Mouse (Mus musculus): ENCODE results near the gene Ccdc162.

Gene Ccdc162

DNA sequence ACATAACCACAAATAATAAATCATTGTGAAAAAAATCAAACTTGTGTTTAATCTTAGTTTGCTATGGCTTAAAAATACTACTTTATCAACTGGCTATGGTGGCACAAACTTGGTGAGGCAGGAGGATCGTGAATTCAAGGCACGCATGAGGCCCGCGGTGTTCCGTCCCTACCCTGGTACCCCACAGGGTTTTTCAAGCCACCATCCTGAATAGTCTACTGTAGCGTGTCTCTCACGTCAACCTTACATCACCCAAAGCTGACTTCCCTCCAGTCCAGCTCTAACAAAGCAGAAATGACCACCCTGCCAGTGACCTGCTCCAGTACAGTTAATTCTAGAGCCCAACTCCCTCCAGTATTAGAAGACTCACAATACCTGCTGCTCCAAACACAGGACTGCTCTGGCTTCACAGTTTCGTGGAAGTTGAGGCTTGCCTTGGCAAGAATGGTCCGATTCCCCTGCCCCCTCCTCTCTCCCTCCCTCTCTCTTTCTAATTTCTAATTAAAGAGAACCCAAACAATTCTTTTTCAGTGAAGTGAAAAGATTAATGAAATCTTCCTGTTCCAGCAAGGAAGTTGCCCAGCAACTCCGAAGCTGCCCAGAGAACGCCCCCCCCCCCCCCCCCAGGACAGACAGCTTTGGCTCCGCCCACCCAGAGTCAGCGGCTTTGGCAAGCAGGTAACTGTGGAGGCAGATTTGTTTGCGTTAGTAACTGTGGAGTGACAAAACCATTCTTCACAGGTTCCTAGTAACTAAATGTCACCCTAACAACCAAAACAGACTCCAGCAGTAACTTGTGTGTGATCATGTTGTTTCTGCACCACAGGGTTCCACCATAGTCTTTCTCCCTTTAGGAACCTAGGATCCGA, at the start of gene Ccdc162:
Gene Ccdc162, minus strand, starts transcription at position 606 of the 869 bp plus-strand sequence.
- in situ Hi-C loops (cut with MboI, MseI): no loop called here

DNA sequence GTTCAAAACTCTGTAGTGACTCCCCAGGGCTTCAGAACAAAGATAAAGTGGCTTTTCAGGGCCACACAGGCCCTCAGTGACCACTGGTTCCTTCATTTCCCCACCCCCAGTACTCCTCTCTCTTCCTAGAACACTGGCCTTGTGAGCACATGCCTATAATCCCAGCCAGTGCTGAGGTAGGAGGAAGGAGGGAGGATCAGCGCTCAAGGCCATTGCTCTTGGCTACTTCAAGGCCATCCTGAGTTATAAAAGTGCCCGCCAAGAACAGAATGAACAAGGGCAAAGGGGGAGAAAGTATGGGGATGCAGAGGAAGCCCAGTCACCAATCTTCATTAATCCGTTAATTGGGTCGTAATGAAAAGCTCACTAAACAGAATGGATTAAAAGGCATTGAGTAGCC, 49.2 kb upstream of the Ccdc162 start:
- in situ Hi-C loops (cut with MboI, MseI): no loop called here

DNA sequence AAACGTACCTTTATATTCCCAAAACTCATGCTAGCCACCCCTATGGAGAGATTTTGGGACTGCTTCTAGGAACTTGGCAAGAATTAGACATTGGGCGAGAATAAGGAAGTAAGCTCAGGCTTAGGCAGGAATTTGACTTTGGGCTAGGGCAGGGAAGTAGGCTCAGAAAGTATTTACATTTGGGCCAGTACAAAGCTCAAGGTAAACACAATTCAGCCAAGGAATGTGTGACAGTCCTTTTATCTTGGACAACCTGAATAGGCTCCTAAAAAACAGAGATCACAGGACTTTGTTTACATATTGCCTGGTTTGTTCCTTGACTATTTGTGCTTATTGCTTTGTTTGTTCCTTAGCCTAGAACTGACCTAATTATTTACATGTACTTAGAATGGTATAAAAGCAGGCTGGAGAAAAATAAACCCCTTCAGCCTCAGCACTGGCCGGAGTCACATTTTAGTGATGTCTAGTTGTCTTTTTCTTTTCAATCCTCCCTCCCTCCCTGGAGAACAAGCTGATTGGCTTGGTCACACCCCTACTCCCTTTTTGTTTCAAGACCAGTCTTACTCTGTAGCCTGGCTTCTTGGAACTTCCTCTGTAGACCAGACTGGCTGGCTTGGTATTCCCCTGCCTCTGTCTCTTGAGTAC, 47.4 kb upstream of the Ccdc162 start:
- in situ Hi-C loops (cut with MboI, MseI): no loop called here

DNA sequence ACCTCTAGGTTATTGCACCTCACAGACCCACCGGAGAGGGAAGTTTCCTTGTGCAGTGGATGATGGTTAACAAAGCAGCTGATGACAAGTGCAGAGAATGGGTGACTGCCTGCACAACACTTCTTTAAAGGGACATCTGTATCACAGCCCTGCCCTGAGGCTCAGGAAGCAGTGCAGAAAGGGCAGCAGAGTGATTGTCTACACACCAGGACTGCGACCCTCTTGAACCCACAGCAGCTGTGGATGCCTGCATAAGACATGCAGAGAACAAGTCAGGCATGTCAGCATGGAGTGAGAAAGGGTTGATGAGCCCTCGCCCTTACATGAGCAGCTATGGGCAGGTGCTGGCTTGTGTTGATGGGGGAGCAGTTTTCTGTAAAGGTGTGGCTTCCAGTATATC, 44.4 kb upstream of the Ccdc162 start:
- in situ Hi-C loops (cut with MboI, MseI): no loop called here

DNA sequence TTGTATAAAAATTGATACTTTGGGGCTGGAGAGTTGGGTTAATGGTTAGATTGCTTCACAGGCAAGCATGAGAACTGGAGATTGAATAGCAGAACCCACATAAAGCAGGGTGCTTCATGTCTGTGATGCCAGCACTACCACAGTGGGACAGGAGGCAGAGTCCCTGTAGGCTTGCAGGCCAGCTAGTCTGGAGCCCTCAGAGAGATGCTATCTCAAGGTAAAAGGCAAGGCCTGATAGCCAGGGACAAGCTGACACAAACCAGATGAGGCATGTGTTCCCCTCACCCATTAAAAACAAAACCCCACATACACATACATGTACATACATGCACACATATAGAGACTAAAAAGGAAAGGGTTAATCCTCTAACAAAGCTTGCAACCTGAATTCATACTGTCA, 41.6 kb upstream of the Ccdc162 start:
- in situ Hi-C loops (cut with MboI, MseI): no loop called here

DNA sequence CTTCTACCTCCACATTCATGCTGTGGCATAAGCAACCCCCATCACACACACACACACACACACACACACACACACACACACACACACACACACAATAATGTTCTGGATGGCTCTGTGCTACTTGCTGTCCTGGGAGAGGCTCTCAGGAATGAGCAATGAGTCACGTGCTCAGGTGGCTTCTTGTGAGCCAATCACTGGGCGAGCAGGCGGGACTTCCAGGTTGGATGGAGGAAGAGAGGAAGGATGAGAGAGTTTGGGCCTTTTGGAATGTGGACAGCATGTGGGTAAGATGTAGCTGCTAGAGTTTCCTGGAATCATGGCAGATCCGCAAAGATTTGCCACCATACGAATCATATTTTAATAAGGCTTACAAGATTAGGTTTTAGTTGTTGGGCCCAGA, 40.8 kb upstream of the Ccdc162 start:
- in situ Hi-C loops (cut with MboI, MseI): no loop called here

DNA sequence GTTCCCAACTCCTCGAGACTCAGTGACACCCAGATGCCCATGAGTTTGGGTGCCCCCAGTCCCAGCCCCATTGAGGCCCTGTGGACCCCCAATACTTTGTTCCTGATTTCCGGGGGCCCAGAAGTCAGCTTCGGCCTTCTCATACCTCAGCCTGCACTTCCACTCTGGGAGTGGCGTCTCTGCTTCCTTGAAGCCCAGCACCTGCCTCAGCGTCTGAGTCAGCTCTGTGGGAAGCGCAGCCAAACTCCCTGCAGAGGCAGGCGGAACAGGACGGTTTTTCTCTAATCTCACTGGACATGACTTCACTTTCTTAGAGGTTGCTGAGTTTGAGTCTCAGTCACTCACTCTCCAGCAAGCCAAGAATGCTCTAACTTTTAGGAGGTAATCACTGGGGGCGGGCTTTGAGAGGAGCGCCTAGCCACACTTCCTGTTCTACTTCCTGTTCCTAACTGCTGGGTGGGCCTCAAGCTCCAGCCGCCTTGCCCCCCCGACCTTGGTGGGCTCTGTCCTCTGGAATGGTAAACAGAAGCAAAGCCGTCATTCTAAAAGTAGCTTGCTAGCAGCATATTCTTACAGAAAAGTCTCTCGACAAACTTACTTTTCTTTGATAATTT, 35.5 kb upstream of the Ccdc162 start:
- in situ Hi-C loops (cut with MboI, MseI): no loop called here

DNA sequence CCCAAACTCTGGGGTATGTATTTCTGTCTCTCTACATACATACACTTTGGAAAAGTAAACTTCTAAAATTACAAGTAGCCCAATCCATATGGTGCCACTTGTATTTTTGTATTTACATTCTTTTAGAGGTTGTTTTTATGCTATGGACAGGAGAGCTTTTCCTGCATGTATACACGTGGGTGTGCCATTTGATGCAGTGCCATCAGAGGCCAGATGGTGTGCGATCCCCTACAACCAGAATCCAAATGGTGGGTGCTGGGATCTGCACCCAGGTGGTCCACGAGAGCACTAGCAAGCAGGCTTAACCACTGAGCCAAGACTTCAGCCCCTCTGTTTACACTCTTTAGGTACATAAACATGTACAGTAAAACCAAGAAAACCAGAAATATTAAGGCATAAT, 32.9 kb upstream of the Ccdc162 start:
- in situ Hi-C loops (cut with MboI, MseI): no loop called here

DNA sequence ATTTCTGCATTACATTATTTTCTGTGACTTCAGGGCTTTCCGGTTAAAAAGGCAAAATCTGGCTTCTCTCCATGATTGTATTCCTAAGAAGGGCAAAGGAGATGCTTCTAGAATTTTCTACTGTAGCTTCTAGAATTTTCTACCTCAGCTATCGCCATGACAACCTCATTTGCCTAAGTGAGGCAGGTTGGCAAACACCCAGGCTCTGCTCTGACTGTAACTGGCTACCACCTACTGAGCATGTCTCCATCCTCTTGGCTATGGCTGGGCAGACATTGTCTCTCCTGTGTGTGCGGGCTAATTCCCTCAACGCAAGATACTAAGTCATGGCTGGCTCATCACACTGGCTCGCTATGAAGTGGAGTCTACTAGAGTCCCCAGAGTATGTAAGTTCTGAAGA, 30.1 kb upstream of the Ccdc162 start:
- in situ Hi-C loops (cut with MboI, MseI): no loop called here

DNA sequence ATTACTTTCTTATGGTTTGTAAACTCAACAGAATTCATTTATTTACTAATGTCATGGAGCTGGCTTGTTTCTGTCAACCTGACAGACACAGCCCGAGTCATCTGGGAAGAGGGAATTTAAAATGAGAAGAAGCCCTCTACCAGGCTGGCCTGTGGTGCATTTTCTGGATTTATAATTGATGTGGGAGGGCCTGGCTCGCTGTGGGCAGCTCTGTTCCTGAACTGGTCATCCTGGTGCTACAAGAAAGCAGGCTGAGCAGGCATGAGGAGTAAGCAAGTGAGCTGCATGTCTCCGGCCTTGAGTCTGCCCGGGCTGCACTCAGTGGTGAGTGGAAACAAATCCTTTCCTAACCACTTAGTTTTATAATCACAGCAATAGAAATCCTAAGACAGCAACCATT, 27.6 kb upstream of the Ccdc162 start:
- in situ Hi-C loops (cut with MboI, MseI): no loop called here

DNA sequence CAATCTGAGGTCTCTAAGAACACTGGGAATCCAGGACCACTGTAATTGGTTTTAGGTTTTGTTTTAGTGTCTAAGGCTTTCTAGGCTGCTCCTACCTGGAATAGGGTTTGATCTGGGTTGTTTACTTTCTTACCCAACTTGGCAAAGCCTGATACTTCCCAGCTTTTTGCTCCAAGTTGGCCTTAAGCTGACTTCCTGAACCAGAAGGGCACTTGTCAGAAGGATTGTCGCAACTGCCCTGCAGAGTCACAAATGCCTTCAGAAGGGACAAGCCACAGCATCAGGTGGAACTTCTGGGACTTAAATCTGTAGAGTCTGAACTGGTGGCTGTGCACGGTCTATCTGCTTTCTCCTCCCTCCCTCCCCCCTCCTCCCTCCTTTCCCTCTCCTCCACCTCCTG, 23.8 kb upstream of the Ccdc162 start:
- in situ Hi-C loops (cut with MboI, MseI): no loop called here

DNA sequence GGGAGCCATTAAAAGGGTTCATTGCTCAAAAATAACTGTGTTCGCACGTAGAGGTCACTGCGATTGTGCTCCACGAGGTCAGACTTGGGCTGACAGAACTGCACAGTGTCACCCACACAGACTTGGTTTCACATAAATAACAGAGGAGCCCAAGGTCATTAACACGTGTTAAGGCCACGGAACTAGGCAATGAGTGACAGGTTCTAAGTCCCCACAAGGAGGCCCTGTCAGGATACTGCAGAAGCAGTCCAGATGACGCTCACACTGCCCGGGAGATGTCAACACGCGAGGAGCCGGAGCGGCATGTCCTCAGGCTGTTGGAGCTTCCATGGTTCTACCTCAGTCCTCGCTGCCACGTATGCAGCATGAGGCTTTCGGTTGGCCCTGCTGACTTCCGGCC, 20.8 kb upstream of the Ccdc162 start:
- in situ Hi-C loops (cut with MboI, MseI): no loop called here

DNA sequence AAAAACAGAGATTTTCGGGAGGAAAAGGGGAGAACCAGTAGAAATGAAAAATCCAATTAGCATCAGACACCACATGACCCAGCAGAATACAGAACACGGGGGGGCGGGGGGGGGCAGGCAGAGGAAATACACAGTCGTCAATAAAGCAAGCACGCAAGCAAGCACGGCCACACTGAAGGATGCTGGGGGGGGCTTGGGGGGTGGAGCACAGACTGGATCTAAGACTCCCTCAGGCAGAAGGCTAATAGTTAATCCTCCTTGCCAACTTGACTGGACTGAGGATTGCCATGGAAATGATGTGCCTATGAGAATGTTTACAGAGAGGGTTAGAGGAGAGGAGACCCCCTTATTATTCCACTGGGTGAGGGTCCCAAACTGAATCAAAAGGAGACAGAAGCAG, 19.0 kb upstream of the Ccdc162 start:
- in situ Hi-C loops (cut with MboI, MseI): no loop called here

DNA sequence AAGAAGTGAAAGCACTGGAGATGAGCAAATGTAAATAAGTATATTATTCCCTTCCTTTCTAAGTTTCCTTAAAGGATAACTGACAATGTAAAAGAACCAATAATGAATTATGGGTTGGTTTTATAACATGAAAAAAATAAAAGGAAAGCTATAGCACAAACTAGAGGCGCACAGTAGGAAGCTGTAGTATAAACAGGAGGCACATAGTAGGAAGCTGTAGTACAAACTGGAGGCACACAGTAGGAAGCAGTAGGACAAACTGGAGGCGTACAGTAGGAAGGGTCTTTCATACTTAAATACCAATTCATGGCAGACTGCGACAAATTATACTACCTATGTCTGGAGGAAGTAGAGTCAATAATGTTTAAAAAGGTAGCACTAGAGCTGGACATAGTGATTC, 16.8 kb upstream of the Ccdc162 start:
- in situ Hi-C loops (cut with MboI, MseI): no loop called here

DNA sequence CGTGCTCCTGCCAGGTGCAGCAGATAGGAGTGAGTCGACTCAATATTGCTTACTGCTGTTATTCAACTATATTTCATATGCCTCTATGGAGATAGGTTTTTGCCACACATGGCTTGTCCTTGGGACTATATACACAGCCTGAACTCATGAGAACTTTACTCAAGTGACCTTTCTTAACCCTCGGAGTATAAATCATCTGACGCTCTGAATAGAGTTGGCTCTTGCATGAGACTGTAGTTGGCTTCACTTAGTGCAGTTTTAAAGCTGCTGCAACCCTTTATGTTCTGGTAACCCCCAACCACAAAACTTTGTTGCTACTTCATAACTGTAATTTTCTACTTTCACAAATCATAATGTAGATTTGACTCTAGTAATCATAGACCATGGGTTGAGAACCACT, 15.5 kb upstream of the Ccdc162 start:
- in situ Hi-C loops (cut with MboI, MseI): no loop called here

DNA sequence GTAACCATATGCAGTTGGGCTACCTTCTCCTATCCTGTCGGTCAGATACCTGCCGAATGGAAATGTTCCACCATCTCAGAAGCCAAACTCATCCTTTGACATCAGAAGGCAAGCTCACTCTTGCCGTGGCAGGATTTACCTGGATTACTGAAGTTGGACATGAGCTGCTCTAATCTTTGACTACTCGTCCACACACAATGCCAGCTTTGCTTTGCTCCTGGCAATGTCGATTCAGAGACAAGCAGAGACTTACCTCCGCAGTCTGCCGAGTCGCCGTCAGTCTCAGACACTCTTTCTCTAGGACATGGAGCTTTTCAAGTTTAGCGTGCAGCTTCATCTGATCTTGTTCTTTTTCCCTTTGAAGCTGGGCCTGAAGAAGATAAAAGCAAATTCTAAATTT, 14.3 kb upstream of the Ccdc162 start:
- in situ Hi-C loops (cut with MboI, MseI): no loop called here

DNA sequence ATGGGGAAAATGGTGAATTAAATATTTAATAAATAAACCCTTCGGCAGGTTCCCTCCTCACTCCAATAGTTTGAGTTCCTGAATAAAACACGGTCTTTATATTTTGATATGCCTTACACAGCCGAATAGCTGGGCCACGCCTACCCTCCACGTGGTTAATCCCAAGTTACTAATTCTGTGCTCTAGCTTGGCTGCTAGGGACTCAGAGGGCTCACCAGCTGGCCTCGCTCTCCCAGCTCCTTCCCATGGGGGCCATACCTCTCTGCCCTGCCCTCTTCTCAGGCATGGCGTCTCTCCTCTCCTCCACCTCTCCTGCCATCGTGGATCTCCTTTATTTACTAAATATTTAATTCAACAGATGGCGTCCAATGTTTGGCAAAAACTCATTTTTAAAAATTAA, 9.8 kb upstream of the Ccdc162 start:
- in situ Hi-C loops (cut with MboI, MseI): no loop called here

DNA sequence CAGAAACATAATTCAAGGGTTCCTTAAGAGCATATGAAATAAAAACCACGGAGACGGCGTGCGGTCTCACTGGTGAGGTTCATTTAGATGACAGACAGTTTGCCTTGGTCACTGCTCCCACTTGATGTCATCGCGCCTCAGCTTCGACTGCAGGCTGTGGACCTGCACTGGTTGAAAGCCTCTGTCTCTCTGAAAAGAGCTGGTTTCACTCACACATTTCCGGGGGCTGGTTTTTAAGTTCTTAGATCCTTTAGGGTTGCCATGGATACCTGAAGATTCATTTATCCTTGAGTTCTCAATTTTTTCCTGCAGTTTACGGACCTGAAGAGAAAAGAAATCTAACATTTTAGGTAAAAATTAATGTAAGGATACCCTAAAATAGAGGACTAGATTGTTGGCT, 3.2 kb upstream of the Ccdc162 start:
- in situ Hi-C loops (cut with MboI, MseI): no loop called here

DNA sequence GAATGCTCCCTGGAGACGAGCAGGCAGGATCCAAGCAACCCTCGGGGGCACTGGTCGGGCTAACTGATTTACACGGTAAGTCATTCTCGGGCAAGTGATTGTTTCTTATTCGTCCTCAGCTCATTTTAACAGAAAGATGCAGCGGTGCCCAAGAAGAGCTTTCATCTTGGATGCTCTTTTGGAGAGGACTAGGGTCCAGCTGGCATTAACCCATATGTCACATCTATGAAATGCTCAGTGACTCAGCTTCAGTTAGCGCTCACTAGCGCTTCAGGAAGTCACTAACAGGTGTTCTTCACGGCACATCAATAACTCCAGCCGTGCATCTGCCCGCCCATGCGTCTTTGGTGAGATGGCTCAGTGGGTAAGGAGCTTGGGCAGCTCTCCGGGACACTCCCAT, 877 bp downstream of the Ccdc162 start:
- in situ Hi-C loops (cut with MboI, MseI): no loop called here

DNA sequence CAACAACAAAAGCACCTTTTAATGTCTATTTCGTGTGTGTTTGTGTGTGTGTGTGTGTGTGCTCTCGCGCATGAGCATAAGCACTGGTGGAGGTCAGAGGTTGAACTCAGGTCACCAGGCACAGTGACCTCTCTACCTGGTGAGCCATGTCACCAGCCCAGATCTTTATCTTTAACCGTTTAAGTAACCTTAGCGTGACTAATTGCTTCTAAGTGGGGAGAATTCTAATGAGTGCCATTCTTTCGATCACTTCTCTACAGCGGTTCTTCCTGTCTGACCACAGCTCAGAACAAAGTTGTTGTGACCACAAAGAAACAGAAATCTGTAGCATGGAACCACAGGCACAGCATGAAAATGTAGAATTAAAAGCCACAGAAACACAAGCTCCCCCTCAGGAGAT, 5.0 kb downstream of the Ccdc162 start:
- in situ Hi-C loops (cut with MboI, MseI): no loop called here

DNA sequence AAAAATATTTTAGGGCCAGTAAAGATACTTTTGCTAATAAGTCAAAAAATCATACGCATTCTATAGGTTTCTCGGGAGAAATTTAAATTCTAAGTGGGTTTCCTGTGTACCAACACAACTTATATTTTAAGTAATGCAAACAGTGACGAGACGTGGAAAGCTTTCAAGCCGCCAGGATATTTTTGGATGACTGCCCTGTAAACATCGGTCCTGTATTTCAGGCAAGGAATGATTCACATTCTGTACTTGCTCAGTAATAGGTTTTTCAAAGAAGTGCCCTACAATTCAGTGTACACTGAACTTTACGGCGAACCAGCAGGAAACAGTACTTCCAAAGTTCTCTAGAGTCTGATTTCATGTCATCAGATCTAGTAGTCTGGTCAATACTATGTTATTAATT, 5.7 kb downstream of the Ccdc162 start:
- in situ Hi-C loops (cut with MboI, MseI): no loop called here

DNA sequence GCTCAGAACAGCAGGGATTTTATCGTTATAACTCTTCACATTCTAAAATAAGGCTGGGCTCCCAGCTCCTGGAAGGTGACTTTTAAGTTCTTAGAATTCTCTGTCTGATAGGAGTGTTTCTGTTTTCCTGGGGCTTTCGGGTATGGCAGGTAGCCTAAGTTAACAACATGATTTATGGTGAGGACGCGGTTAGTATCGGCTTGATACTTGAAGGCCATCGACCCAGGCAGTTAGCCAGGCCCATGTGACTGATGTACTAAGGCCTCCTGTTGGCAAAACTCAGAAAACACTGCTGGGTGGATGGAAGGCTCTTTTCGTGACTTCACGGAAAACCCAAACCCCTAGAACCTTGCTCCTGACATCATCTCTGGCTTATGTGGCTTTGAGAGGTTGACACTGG, 7.1 kb downstream of the Ccdc162 start:
- in situ Hi-C loops (cut with MboI, MseI): no loop called here

DNA sequence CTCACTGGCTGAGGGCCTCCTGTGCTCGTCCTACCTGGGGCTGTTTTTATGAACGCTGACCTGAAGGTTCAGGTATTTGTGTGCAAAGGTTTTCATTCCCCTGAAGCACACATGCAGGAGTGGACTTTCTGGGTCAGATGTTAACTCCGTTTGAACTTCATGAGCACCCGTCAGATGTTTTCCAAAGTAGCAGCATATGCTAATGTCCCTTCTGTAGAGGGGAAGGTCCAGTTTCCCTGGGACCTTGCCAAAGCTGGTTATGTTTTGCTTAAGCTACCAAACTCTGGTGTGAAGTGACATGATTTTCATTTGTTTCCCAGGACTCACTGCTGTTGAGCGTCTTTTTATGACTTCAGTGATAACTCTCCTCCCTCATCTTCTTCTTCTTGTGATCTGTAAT, 16.8 kb downstream of the Ccdc162 start:
- in situ Hi-C loops (cut with MboI, MseI): no loop called here
